Mouse (Mus musculus) cerebellum, postnatal 10 days (tissue): Measurements from ENCODE around the gene Sorcs1.
A peak's percentile ranks its signal among the peaks of the same experiment; 100 is the strongest.

Source experiments
- DNase-seq, 2 experiments: peaks; one replicate each; pipeline ENCODE4 v3.0.0; 2021; ENCODE audit warnings: mixed read lengths in 2 of 2

Gene Sorcs1

DNA sequence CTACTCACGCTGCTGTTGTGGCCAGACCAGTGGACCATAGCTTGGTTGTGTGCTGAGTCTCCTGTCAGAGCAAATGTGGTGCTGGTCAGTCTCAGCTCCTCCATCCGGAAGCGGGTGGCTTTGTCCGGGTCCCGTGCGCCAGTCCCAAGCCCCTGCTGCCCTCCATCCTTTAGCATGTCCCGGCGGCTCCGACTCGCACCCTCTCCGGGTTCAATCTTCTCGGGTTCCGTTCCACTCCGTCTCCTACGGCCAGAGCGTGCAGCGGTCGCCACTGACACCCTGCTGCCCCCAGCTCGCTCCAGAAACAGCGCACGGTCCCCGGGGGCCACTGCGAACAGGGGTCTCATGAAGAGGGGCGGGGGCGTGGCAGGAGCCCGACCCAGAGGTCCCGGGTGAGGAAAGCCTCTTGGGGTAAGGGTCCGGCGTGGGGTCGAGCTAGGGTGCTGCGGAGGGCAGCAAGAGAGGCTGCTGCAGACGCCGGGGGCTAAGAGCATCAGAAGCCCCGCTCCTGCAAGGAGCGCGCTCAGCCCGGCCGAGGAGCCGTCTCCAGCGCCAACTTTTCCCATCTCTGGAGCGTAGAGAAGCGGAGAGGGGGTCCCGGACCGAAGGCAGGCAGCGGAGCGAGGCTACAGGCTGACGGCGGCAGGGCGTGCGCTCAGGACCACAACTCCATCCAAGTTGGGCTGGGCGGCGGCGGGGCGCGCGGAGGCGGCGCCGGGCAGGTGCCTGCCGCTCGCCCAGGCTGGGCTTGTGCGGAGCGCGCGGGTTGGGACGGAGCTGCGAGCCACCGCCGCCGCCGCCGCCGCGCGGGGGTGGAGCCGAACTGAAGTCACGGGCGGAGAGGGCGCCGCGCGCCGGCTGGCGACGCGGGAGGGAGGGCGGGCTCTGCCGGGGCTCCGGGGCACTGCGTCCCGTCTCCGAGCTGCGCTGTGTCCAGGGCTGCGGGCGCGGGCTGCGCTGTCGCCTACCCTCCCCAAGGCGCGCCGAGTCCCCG lies at the start of gene Sorcs1:
Gene Sorcs1, minus strand, starts transcription at position 744 of the 994 bp plus-strand sequence.
- DNase-seq: peak; percentile 77 to 85

DNA sequence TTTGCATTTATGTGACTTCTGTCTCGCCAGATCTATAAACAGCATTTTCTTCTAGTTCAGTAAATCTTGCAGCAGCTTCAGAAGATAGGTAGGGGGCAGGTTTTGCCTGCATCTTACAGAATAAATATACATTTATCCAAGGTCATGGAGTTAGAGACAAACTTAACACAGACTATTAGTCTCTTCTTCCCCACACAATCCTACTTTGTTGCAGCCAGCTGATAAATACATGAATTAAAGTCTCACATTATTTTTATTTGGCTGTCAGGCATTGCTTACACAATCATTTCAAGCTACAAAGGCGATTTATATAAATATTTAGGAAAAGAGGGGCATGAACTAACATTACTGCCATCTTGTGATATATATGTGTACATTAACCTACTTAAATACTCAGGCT lies 4.8 kb upstream of the Sorcs1 start:
- DNase-seq: no peak

DNA sequence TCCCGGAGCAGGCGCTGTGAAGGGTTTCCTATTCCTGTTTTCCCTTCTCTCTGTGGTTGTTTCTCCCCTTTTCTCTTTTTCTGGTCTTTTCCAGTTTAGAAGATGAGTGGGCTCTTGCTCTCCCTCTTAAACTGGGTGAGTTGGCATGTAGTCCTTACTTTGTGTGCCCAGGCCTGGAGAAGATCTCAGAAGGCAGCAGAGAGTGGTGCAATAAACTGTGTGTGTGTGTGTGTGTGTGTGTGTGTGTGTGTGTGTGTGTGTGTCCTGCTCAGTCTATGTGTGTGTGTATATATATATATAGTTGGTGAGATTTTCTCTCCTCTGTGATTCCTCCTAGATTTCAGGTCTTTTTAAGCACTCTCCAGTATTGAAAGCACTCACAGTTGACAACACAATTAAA lies 500 bp upstream of the Sorcs1 start:
- no peak for DNase-seq

DNA sequence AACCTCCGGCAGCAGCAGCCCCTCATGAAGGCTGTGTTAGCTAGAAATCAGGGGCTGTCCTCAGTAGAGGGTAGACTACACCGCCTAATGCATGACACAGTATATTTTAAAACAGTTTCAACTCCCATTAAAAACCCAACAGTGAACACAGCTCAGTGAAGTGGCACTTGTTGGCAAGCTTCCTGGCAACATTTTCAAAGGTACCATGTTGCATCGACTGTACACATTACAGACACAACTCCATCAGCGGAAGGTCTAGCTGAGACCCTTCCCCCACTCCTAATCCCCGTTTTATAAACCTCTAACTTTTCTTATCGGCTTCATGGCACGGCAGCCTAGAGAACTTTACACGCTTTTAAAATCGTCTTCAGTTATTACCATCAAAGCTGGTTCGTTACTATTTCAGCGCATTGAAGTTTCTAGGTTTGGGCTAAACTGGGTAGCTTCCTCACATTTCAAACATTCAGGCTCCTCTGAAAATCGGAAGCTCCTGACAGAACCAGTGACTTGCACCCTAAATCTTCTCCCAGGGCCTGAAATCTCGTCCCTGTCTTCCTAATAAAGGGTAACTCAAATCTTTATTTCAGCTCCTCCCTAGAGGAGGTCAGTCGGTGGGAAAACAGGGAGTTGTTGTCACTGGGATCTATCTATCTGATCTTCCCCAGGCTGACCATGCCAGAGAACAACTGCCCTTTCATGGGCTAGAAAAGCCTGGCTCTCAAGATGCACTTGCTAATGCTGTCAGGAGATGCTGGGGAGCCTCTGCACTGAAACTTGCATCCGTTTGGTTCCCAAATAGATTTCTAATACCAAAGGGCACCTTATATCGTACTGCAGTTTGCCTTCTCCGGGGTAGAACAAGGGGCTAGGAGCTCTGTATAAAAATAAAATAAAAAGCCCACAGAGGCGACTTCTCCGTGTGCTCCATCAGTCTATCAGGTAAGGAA lies 1.6 kb downstream of the Sorcs1 start:
- DNase-seq: peak; percentile 18 to 21

DNA sequence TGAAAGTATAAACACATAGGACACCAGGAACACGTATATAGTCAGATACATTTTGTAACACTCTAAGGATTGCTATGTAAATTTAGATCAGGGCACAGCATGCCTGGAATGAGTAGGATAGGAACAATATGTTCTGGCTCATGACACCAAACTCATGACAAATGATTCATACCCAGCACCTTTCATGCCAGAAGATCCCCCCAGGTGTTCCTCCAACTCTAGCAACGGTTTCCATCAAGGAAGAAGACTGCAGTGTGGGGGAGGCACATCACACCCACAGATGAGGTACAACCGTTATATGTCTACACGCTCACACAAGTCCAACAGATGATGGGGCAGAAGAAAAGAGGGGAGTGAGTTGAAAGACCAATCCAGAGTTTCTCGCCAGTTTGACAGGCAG lies 3.5 kb downstream of the Sorcs1 start:
- no peak for DNase-seq

DNA sequence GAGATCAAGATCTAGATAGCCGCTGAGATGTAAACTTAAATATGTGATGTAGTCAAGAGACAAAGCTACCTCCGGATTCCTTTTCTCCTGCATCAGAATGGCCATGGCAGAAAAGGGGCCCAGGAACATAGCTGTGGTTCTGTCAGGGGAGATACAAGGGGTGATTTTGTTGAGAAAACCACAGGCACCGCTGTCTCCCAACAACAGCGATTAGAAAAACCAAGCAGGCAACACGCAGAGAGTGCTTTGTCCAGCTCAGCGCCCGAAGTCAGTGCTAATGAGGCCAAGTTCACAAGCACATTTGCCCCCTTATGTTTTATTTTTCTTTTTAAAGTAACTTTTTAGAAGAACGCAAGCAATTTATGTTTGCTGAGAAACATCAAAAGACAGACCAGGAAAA lies 10.9 kb downstream of the Sorcs1 start:
- DNase-seq: no peak

DNA sequence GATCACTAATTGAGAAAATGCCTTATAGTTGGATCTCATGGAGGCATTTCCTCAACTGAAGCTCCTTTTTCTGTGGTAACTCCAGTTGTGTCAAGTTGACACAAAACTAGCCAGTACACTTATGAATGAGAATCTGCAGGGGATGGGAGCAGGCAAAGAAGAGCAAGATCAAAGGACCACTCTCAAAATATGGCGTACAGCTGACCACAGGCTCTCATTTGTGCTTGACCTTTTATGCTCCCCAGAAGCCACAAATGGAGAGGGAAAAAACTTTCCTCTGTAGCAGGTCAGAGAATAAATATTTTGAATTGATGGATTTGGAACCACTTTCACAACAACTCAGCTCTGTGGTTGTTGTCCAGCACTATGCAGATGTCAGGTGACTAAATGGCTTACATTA lies 14.1 kb downstream of the Sorcs1 start:
- DNase-seq: no peak

DNA sequence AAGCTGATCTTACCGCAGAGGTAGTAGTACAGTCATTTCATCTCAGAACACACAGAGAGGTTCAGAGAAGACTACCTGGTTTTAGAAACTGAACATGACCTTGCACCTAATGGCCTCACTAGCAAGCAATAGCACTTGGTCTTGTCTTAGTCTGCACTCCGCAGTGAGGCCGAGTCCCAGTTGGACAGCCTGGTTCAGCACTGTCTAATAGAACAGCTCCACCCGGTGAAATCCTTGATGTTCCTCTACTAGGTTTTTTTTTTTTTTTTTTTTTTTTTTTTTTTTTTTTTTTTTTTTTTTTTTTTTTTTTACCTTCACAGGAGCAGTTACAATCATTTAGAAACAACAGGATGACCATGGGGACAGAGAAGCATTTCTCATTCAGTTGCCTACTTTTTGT lies 19.3 kb downstream of the Sorcs1 start:
- no peak for DNase-seq

DNA sequence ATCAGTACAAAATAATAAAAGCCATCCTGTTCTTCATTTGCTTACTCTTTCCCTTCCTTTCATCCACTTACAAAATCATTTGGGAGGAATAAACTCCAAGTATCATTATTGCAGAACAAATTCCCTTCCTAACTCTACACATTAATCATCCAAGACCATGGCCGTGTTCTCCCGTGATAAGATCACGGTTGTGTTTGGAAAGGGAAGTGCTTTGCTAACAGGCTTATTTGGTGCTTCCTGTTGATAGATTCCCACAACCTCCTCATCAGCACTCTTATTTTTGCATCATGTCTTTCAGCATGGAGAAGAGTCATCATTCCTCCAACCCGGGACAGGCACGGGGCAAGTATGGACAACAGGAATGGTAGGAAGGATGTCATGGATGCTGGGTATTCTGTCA lies 25.7 kb downstream of the Sorcs1 start:
- no peak for DNase-seq

DNA sequence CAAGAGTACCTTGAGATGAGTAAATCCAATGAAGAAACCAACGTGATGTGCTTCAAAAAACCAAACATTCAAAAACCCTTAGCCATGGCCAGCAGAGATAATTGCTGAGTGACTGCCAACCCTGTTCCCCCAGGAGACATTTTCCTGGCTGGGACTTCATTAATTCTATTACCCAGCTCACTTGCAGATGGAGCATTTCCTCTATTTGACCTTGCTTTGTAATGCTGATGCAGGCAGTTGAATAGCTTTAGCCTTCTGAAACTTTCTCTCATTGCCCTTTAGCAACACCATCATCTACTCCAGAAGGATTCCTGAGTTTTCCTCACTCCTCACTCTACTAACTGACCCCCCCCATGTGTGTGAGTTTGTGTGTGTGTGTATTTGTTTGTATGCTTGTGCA lies 34.6 kb downstream of the Sorcs1 start:
- DNase-seq: peak; percentile 67 to 73

DNA sequence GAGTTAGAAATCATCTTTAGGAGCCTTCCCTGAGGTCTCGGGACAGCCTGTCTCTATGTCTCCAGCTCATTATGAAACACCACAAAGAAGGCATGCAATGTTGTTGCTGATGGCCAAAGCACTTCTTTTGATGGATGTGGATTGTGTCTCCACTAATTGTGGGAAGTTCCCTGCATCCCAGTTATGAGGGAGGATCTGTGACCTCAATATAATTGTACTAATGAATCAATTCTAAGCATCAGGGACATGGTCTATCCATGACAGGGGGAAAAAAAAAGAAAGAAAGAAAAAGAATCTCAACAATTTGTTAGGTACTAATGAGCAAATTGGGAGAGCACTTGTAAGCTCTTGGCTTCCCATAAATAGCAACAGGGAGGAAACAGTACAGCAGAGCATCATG lies 36.3 kb downstream of the Sorcs1 start:
- no peak for DNase-seq

DNA sequence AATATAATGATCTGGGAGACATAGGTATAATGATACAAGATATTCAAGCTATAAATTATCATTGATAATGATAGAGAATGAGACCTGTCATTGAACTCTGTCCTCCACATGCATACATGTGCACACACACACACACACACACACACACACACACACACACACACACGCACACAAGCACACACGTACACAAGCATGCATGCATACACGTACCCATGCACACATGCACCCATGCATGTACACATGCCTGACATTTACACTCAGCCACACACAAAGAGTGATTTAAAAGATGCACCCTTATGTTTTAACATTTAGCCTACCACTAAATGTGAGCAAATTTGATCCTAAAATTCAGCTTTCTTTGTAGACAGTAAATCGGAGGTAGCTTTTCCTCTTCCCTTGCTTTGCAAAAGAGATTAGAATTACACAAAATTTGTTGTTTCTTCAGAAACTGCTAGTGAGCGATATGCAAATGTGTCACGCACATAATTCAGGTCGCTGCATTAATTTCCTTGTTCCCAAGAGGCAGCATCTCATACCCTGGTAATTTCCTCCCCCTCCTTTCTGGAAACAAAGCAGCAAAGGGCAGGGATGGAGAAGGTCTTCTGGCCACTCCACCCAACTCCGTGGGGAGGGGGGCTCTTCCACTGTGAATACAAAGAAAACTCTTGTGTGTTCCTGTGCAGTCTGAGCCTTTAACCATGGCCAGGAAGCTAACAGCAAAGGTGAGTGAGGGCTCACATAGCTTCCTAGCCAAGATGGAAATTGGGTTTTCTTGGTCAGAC lies 38.0 kb downstream of the Sorcs1 start:
- DNase-seq: no peak

DNA sequence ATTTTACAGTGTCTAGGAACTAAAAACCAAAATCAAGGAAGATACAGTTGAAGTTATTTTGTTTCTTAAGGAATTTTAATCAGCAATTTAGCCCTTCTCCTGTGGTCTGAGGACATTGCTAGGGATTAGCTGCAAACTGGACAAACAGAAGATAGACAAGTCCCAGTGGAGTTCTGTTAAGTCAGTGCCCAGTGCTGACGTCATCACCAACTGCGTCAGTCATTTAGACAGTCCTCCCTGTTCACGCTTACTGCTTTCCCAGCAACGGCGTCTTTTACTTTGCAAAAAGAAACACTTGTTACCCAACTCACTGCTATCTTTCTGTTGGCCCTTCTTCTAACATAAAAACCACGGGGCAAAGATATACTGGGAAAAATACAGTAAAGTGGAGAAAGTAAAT lies 40.3 kb downstream of the Sorcs1 start:
- DNase-seq: peak; percentile 17 to 28

DNA sequence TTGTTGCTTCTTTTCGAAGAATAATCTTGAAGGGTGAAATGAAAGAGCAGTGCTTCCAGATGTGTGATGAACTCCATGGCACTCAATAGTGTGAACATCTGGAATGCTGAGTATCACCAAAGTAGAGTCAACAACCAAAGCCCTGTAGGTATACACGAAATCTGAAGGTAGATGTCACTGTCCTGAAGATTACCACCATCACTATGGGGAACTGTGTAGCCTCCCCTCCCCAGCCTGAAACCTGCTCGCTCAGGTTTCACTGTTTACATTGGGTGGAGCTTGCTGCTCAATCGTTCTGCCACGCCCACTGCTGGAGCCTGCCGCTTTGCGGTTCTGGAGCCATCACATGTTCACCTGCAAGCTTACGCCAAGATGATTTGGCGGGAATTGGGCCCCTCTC lies 64.4 kb downstream of the Sorcs1 start:
- no peak for DNase-seq

DNA sequence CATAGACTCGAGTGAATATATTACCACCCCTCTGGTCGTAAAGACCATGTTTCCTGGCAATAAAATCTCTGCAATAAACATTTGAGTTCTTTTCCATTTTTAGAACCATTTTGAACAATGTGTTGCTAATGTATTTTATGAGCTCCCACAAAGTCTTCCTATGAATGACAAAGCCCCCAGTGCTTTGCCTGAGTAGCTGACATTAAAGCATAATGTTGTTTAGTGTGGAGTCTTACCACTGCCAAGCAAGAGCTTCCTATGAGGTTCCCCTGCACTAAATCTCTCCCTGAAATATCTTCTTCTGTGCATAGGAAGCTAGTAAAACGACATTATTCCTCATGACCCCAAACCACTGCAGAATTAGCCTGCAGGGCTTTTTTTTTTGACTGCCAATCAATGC lies 66.8 kb downstream of the Sorcs1 start:
- DNase-seq: no peak

DNA sequence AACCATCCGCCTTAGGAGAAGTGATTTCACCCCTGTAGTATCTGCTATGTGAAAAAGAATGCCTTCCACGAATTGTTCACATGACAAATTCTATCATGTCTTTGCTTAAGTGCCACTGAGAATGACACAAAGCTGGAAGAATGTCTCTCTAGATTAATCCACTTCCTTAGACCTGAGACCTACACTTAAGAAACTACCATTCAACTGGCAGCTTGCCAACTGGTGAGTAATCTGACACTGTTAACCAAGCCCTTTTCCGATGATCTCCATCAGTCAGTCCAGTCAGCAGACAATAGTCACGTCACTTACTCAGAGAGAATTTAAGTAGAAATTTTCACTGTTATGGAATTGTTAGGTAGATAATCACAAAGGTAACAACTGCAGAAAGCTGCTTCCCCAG lies 74.6 kb downstream of the Sorcs1 start:
- DNase-seq: peak; percentile 46 to 53

DNA sequence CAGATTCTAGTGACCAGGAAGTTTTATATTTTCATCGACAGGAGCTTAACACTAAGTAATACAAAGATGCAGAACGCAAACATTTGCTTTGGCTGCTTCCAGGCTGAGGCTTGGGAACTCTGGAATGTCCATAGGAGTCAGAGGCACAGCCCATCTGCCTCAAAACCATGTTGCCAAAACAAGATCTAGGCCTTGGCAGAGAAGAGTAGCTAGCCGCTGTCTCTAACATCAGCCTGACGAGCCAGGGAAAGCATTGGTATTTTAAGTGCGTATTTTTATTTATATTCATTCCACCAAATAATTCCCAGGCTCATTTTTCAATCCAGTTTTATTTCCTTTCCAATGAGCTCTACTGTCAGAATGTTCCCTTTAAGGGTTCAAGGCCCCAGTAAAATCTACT lies 75.1 kb downstream of the Sorcs1 start:
- DNase-seq: peak; percentile 73 to 77

DNA sequence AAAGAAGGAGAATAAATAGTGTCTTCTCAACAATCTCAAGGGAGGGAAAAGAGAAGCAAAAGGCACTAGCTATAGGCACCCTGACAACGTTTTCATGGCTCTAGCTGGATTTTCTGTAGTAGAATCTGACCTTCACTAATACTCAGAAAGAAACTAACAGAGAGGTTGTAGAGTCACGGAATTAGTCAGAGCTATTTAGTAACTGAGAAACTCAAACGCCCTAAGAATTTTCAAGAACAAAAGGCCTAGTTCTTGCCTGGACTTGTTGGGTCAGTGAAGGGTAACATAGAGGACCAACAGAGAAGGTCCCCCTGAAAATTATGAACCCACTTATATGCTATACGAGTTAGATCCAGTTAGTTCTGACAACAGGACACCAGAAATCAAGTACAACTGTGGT lies 81.1 kb downstream of the Sorcs1 start:
- DNase-seq: no peak

DNA sequence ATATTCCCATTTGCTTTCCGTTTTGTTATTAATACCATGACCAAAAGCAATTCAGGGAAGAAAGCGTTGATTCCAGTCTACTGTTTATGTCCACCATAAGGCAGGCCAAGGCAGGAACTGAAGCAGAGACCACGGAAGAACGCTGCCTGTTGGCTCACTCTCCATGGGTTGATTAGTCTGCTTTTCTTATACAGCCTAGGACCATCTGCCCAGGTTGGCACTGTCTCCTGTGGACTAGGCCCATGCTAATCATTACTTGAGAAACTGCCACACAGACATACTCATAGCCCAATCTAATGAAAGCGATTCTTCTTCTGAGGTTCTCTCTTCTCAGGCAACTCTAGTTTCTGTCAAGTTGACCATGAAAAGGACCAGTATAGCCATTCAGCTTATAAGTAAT lies 92.3 kb downstream of the Sorcs1 start:
- peak; percentile 84 to 91 for DNase-seq

DNA sequence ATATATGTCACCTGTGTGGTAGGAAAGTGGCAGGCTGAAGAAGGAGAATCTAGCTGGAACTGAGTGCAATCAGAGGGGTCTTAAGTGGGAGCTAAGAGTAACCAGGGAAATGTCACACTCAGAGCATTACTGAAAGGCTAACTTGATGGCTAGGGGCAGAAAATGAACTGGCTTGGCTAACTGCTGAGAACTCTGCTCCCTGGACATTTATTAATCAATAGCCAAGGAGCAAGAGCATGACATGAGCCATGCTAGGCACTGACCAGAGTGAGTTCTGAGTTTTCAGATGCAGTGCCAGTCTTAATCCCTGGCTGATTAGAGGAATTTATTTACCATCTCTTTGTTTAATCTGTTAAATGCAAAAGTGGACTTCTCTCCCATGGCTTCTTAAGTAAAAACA lies 95.5 kb downstream of the Sorcs1 start:
- no peak for DNase-seq

DNA sequence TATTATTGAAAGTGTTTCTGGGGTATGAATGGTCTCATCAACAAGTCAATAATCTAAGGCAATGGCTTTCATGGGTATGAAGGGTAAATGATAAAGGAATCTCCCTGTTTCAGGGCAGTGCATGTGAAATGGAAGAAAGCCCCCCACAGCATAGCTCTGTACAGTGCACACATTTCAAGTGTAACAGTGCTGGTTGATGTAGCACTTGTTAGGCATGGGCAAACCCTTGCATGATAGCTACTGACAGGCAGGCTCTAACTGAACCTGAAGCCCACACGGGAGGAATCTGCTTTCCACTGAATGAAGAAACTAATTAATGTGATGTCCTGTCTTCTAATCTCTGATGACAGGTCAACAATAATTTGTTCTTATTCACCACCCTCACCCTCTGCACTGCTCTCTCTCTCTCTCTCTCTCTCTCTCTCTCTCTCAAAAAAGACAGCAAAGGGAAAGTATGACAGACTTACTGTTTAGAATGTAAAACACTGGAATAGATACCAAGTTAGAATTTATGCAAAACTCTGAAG lies 108.7 kb downstream of the Sorcs1 start:
- no peak for DNase-seq

DNA sequence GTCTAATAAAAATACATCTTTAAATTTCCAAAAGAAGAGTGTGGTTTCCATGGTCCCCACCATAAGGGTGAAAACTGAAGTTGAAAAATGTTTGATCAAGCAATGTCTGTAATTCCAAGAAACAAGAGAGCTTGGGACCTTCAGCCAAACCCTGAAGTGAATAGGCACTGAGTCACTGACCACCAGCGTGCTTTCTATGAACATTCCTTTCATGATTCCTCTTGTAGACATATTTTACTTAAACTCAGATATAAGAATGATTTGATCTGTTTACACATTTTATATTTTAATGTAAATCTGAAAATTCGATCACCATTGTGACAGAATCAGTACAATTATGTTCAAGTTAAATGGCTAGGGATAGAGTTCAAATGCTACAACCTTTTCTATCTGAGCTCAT lies 112.1 kb downstream of the Sorcs1 start:
- no peak for DNase-seq

DNA sequence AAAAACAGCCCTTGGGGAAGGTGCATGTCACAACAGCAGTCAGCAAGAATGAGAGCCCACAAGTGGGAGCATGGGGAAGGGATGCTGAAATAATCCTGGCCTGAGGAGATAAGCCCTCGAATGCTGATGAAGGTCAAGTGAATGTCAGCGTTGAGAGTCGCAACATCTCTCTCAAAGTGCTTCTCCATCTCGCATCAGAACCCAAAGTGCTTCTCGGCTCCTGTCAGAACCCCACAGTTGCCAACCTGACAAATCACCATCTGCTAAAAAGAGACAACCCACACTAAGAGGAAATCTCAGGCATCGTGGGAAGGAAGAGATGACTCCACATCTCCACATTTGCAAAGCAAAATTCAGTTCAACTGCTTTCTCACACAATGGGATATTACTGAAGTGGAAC lies 119.7 kb downstream of the Sorcs1 start:
- DNase-seq: no peak
